Mouse (Mus musculus) kidney, embryonic 16.5 days (tissue): ENCODE data around the gene Med29. TPM values are rescaled to one million over a fixed set of nuclear protein-coding genes. Genes with fewer than 3 reads are reported as not detected.
A peak's percentile ranks its signal among the peaks of the same experiment; 100 is the strongest.

ENCODE experiments used
- ATAC-seq: fragments of 200-750 bp; cut with Nextera tagmentation; 2 replicates; pipeline ENCODE4 v1.8.0; 2017; ENCODE audit warnings: moderate TSS enrichment; ENCODE audit not compliant: low FRiP score, low TSS enrichment
- H3K27ac ChIP-seq: fragments of 300-500 bp; sonication (generic); 2 replicates; pipeline ENCODE4 v1.5.1; 2014; ENCODE audit warnings: low read length
- H3K27me3 ChIP-seq: fragments of 300-500 bp; sonication (generic); 2 replicates; pipeline ENCODE4 v1.6.1; 2014; ENCODE audit warnings: low read length, control low read depth, mixed read lengths; ENCODE audit not compliant: insufficient read depth
- H3K36me3 ChIP-seq: fragments of 300-500 bp; sonication (generic); 2 replicates; pipeline ENCODE4 v1.6.1; 2014; ENCODE audit warnings: low read length, control low read depth, mixed read lengths; ENCODE audit not compliant: insufficient read depth
- H3K4me1 ChIP-seq: fragments of 300-500 bp; sonication (generic); 2 replicates; pipeline ENCODE4 v1.6.1; 2014; ENCODE audit warnings: low read length, control low read depth, mixed read lengths; ENCODE audit not compliant: insufficient read depth
- H3K4me2 ChIP-seq: fragments of 300-500 bp; sonication (generic); replicated peaks from 2 replicates; pipeline ENCODE4 v1.6.1; 2014; ENCODE audit warnings: low read depth, low read length
- H3K4me3 ChIP-seq: fragments of 300-500 bp; sonication (generic); 2 replicates; pipeline ENCODE4 v1.5.1; 2014; ENCODE audit warnings: mild to moderate bottlenecking, low read length
- H3K9ac ChIP-seq: fragments of 300-500 bp; sonication (generic); replicated peaks from 2 replicates; pipeline ENCODE4 v1.6.1; 2014; ENCODE audit warnings: low read length
- H3K9me3 ChIP-seq: fragments of 300-500 bp; sonication (generic); 2 replicates; pipeline ENCODE4 v1.6.1; 2016; ENCODE audit warnings: low read length, control low read depth
- WGBS: fragments of 180-500 bp; shearing (Covaris S2); extraction: QIAGEN DNeasy Blood & Tissue Kit; methylation state at CpG from one replicate; pipeline ENCODE4 v1.1.7; 2014; 5-methylcytosine and 5-hydroxymethylcytosine counted together
- polyA plus RNA-seq: library from polyadenylated mRNA; unstranded; fragments of >200 nt; fragmentation: Nextera tagmentation; extraction: Ambion mirVana; gene quantifications from 2 replicates; pipeline ENCODE4 v1.2.1, GENCODE M21; 2015

Gene Med29
- polyA plus RNA-seq, 1 experiment from 2014 or later, result 52.9 TPM

DNA sequence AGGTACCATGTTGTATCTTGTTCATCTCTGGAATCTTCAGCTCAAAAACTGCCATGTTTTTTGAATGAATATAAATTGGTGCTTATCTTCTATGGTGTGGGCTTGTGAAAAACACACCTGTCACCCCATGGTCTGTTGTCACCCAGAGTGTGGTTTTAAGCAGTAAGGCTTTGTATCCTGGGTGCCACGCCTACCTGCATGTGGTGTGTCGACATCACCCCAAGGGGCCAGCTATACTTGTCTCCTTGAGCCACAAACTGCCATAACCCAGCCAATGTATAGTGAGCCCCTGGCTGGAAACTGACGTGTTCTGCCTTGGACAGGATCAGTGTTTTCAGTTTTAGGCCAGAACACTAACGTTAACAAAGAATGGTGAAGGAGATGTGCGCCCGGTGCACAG is 8.3 kb downstream of the Med29 start:
- Histone ChIP-seq H3K27ac (no peak overlapping the region), H3K27me3 (no peaks in the 10 kb centered on the region), H3K4me3 (no peak overlapping the region), H3K36me3 (peaks cover 19% of the 10 kb centered on the region; the same call in 1 of the 2 replicates), H3K9ac (no peak overlapping the region), H3K4me2 (no peak overlapping the region), H3K9me3 (no peaks in the 10 kb centered on the region), H3K4me1 (peaks cover 44% of the 10 kb centered on the region)
- 87% methylated on average over 6 of the region's 6 CpGs for WGBS
- no peak for ATAC-seq

DNA sequence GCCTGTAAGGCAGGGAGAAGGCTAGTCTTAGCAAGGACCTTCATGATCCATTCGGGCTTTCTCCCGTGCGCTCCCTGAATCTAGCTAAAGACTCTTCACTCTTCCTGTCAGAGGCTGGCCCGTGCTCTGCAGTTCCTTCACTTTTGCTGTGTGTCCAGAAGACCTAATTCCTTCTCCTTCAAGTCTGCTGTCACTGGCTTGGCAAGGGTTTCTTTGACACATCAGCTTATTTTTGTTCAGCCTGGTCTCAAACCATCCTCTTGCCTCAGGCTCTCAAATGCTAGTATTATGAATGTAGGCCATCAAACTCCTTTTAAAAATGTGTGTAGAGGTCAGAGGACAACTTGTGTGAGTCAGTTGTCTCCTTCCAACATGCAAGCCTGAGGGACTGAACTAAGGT is 8.9 kb downstream of the Med29 start:
- Histone ChIP-seq H3K4me3 (no peak overlapping the region), H3K36me3 (peaks cover 13% of the 10 kb centered on the region; the same call in 1 of the 2 replicates), H3K4me1 (peaks cover 44% of the 10 kb centered on the region), H3K27ac (peak overlapping the region; percentile 100; the same call in 1 of the 2 replicates), H3K9ac (no peak overlapping the region), H3K27me3 (no peaks in the 10 kb centered on the region), H3K9me3 (no peaks in the 10 kb centered on the region), H3K4me2 (no peak overlapping the region)
- no peak for ATAC-seq
- WGBS, result 80% methylated on average over 4 of the region's 4 CpGs

DNA sequence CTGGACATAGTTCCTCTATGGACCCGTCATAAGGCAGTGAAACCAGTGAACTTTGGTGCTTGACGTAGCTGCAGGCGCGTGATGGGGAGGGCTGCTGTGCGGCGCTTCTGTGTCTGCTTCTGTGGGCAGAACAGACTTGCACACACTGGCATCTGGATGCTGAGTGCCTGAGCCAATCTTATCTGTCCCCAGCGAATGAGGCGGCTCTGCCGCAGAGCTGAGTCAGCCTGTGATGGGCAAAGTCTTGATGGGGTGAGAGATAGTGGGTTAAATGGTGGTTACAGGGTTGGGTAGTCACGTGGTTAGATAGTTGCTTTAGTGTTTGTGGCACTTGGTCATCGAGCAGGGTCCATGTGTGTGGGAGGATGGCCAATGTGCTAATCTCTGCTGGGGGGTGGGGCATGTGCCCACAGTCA is 9.5 kb downstream of the Med29 start:
- 42% methylated on average over 11 of the region's 11 CpGs for WGBS
- H3K4me2 ChIP-seq, result peak overlapping the region; percentile 73

DNA sequence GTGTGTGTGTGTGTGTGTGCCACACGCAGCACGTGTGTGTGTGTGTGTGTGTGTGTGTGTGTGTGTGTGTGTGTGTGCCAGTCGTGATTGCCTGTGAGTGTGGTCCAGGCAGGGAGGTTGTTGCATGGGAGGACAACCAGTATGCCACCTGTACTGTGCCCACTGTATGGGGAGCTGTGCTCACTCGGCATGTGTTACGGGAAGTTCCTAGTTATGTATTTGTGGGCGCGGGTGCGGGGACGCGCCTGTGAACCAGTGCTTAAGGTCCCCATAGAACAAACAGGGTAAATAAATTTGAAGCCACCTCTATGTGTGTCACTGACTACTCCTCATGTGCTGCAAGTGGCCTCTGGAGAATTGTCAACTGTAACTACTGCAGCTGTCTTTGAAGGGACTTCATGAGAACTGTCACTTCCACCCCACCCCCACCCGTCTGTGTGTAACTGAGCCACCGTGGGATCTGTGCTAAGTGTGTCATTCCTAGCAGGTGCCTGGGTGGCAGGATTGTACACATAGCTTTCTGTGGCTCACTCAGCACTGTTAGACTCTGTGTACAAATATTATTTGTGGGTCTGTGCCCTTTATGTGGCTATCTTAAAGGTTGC is 10.1 kb downstream of the Med29 start:
- peak; percentile 7 for ATAC-seq
- WGBS, result 43% methylated on average over 9 of the region's 12 CpGs
- H3K36me3 ChIP-seq, result peaks cover 14% of the 10 kb centered on the region; the same call in 1 of the 2 replicates
- no peaks in the 10 kb centered on the region for H3K9me3 ChIP-seq
- peak overlapping the region; percentile 73 for H3K4me2 ChIP-seq
- H3K27ac ChIP-seq, result peak overlapping the region; percentile 100
- peaks cover 52% of the 10 kb centered on the region for H3K4me1 ChIP-seq
- no peaks in the 10 kb centered on the region for H3K27me3 ChIP-seq
- peak overlapping the region; percentile 43; the same call in 1 of the 2 replicates for H3K4me3 ChIP-seq
- peak overlapping the region; percentile 62 for H3K9ac ChIP-seq

More for the DNA sequence above, 9.5 kb downstream of the Med29 start:
- peak overlapping the region; percentile 100 for H3K27ac ChIP-seq
- peaks cover 11% of the 10 kb centered on the region; the same call in 1 of the 2 replicates for H3K36me3 ChIP-seq
- peaks cover 47% of the 10 kb centered on the region for H3K4me1 ChIP-seq
- no peak overlapping the region for H3K4me3 ChIP-seq
- ATAC-seq, result no peak
- no peaks in the 10 kb centered on the region for H3K27me3 ChIP-seq
- H3K9me3 ChIP-seq, result no peaks in the 10 kb centered on the region
- peak overlapping the region; percentile 62 for H3K9ac ChIP-seq

DNA sequence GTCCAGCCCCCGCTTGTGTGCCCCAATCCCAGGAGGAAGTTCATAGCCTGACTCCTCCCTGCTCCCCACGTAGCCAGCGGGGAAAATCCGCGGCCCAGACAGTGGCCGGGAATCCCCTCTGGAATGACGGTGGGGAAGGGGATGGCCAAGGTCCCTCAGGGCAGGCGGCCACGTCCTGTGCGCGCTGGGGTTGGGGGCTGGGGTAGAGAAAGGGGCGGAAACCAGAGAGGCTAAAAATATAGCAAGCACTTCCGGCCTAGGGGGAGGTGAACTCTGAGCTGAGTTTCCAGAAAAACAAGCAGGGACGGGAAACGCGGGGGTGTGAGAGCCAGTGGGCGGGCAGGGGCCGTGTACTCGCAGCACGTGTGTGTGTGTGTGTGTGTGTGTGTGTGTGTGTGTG is 10.6 kb downstream of the Med29 start:
- Histone ChIP-seq H3K36me3 (peaks cover 13% of the 10 kb centered on the region; the same call in 1 of the 2 replicates), H3K9ac (peak overlapping the region; percentile 82), H3K27me3 (no peaks in the 10 kb centered on the region), H3K9me3 (no peaks in the 10 kb centered on the region), H3K4me3 (peak overlapping the region; percentile 43), H3K27ac (peak overlapping the region; percentile 100), H3K4me1 (peaks cover 57% of the 10 kb centered on the region), H3K4me2 (peak overlapping the region; percentile 73)
- peak; percentile 71 for ATAC-seq
- 0% methylated on average over 20 of the region's 20 CpGs for WGBS

DNA sequence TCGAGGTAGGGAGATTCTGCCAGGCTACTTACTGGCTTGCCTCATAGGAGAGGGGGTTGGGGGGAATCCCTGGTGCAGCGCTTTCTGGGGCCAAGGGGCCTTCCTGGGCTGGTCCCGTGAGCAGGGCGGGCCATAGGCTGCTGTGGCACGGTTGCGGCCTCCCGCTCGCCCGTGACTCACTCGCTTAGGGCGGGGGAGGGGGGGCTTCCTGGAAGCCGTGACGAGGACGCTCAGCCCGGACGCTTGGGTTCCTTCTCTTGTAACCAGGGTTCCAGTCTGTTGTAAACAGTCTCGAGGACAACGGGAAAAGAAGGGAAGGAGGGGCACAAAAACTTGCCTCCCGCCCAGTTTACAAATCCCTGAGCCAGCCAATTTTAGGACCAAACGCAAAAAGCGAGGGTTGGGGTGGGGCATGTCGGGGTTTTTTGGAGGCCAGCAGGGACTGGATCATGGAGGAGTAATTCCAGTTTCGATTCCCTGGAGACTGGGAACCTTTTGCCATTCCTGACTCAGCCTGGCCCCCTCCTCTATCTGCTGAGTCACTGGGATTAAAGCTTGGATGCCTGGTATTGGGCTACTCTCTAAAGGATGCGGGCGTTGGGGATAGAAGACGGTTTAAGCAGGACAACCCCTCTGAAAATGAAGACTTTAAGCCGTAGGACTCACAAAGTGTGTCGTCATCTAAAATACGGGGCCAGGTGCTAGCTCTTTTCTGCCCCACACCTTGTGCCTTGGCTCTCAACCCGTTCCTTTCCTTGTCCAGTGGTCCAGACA is 11.3 kb downstream of the Med29 start:
- 8% methylated on average over 30 of the region's 30 CpGs for WGBS
- ATAC-seq, result peak; percentile 31

DNA sequence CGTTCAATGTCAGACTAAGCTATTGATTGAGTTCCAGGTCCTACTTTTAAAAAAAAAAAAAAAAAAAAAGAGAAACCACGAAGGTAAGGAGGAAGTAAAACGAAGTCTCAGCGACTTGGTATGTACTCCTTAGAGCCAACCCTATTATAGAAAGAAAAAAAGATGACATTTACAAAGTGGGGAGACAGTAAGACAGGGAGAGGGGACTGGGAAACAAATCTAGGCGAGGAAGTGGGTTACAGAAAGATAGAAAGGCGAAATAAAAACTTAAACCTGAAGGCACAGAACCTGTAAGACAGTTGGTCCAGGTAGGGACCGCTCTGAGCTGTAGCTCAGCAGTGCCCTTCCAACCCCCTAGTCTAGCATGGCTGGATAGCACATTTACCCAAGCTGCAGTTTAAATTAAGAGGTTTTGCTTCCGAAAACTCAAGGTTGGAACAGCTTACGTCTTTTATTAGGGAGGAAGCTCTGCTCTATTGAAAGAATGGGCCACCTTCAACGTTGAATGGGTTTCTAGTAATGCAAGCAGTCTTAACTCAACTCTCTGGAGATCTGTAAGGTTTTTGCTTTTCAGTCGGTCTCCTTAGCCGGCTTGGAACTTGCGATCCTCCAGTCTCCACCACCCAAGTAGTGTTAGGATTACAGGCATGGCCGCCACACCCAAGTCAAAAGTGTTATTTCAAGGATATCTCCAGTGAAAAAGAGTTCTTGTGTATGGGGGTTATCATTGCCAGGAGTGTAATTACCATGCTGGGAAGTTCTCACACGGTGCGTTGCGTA is 12.1 kb downstream of the Med29 start, which contains the start of gene Zfp36:
TSS of gene Zfp36 (minus strand) at position 17 of the 780 bp plus-strand sequence.
- Histone ChIP-seq H3K9ac (peak within 1 kb of the TSS; percentile 84), H3K9me3 (no peaks in the 10 kb centered on the region), H3K27me3 (no peaks in the 10 kb centered on the region), H3K4me1 (peaks cover 62% of the 10 kb centered on the region), H3K36me3 (peaks cover 10% of the 10 kb centered on the region; the same call in 1 of the 2 replicates), H3K4me2 (peak within 1 kb of the TSS; percentile 81), H3K4me3 (peak within 1 kb of the TSS; percentile 80), H3K27ac (peak within 1 kb of the TSS; percentile 100)
- WGBS, result 51% methylated on average over 17 of the region's 17 CpGs
- ATAC-seq, result no peak

More for the DNA sequence above, 11.3 kb downstream of the Med29 start:
- Histone ChIP-seq H3K27me3 (no peaks in the 10 kb centered on the region), H3K4me3 (peak overlapping the region; percentile 43), H3K9me3 (no peaks in the 10 kb centered on the region), H3K4me1 (peaks cover 58% of the 10 kb centered on the region), H3K4me2 (peak overlapping the region; percentile 73), H3K9ac (peak overlapping the region; percentile 82), H3K36me3 (peaks cover 13% of the 10 kb centered on the region; the same call in 1 of the 2 replicates), H3K27ac (peak overlapping the region; percentile 100)

DNA sequence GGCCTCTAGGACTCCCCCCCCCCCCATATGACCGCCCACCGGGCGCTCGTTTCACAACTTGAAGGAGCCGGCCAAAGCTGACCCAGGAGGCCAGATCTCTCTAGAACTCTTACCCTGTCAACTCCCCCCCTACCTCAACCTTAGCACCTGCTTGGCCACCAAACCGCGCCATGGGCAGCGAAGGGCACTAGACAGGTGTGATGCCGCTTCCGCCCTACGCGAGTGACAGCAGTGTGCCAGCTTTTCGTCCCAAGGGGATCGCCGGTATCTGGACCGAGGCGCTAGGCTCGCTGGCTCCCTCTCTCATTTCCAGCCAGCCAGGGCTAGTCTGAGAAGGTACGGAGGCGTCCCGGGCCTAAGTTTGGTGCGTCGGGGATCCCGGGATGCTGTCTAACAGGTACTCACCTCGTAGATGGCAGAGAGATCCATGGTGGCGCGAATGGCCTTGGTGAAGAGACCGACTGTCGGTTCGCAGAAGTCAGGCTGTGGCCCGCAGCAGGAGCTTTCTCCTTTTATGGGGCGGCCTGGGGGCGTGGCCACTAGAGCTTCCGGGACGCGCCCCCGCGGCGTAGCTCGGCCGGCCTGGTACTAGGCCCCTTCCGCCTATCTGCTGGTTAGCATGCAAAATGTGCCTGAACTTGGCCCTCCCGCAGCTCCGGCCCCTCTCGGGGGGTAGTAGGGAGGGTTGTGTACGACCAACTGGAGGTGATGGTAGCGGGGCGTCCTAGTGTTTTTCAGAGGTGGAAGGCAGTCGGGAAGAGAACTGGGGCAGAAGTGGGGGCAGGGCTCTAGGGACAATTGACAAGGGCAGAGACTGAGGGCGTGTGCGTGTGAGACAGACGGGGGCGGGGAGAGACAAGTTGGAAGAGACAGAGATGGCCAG is 13.5 kb downstream of the Med29 start:
- Histone ChIP-seq H3K4me3 (peak overlapping the region; percentile 80), H3K27me3 (no peaks in the 10 kb centered on the region), H3K9me3 (no peaks in the 10 kb centered on the region), H3K4me2 (peak overlapping the region; percentile 81), H3K27ac (peak overlapping the region; percentile 98), H3K9ac (peak overlapping the region; percentile 84), H3K36me3 (0 out of 2 replicates have a peak, but pooled peaks cover 7% of the 10 kb centered on the region), H3K4me1 (peaks cover 73% of the 10 kb centered on the region)
- ATAC-seq, result peak; percentile 47
- WGBS, result 1% methylated on average over 53 of the region's 53 CpGs
